Mouse (Mus musculus) bone marrow, adult 2 months (tissue): ENCODE measurements around the gene Als2cl.

Experiments
- CTCF ChIP-seq: fragments of 200-500 bp; IDR thresholded peaks from 2 replicates; pipeline ENCODE4 v1.5.1; 2011; ENCODE audit warnings: low read length, control low read depth; ENCODE audit not compliant: control insufficient read depth, insufficient read depth
- POLR2A ChIP-seq: fragments of 200-500 bp; IDR thresholded peaks from 2 replicates; pipeline ENCODE4 v1.6.1; 2011; ENCODE audit warnings: low read depth, mild to moderate bottlenecking, control low read depth, low read length, borderline replicate concordance; ENCODE audit not compliant: control insufficient read depth

DNA sequence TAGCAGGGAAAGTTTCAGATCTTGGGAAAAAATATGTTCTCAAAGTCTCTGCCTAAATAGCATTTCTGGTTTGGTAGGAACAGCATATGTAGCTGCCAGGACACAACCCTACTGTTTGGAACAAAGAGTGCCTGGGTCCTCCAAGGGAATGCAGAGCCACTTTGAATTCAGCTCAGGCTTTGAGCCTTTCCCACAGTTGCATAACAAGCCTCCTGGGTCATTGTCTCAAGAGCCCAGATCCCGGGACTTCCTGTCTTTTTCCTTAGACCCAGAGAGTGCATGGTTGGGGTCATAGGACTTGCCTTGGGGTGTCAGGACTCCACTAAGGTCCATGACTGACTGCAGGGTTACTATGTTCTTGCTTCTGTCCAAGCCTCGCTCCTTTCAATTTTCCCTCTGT is 43.6 kb upstream of the Als2cl start:
- TF ChIP-seq POLR2A (no peak), CTCF (no peak)
